Mouse (Mus musculus): ENCODE results near the gene Arih2. TPM values are rescaled to one million over a fixed set of nuclear protein-coding genes. Genes with fewer than 3 reads are reported as not detected.

The Arih2 gene
- 54.4 TPM for polyA plus RNA-seq (2017; shearing (Covaris generic))

GRCm38 (mm10) chr9:108648611-108649560 is at the start of gene Arih2:
Gene Arih2, minus strand, starts transcription at chr9:108649386.

GRCm38 (mm10) chr9:108689106-108689505 is 39.9 kb upstream of the Arih2 start, which contains the start of gene Prkar2a:
Gene Prkar2a, plus strand, starts transcription at chr9:108689314.

GRCm38 (mm10) chr9:108661677-108662612 is 12.8 kb upstream of the Arih2 start, which contains the start of gene Slc25a20:
Gene Slc25a20, plus strand, starts transcription at chr9:108662088.

GRCm38 (mm10) chr9:108596998-108597764 is 52.0 kb downstream of the Arih2 start, which contains the start of gene P4htm:
Gene P4htm, minus strand, starts transcription at chr9:108597667.

GRCm38 (mm10) chr9:108578545-108579343 is 70.4 kb downstream of the Arih2 start, which contains the start of gene Wdr6:
Gene Wdr6, minus strand, starts transcription at chr9:108578739.

GRCm38 (mm10) chr9:108569381-108570206 is 79.6 kb downstream of the Arih2 start, which contains the start of gene Dalrd3:
Gene Dalrd3, plus strand, starts transcription at chr9:108569886.

GRCm38 (mm10) chr9:108566815-108567776 is 82.1 kb downstream of the Arih2 start, which contains the start of gene Ndufaf3:
Gene Ndufaf3, minus strand, starts transcription at chr9:108567434.

GRCm38 (mm10) chr9:108560227-108560841 is 88.9 kb downstream of the Arih2 start, which contains the start of gene Impdh2:
Gene Impdh2, plus strand, starts transcription at chr9:108560286.

Other genes with a start within 250 kb of the Arih2 start
- gene Ccdc36, start 220.9 kb downstream of the Arih2 start, polyA plus RNA-seq (2017; shearing (Covaris generic)): not detected
- not detected for gene BC048562, start 212.9 kb downstream of the Arih2 start, polyA plus RNA-seq (2017; shearing (Covaris generic))
- gene Ccdc71, start 188.9 kb downstream of the Arih2 start, polyA plus RNA-seq (2017; shearing (Covaris generic)): 51.6 TPM
- 3.6 TPM for gene Klhdc8b, start 187.8 kb downstream of the Arih2 start, polyA plus RNA-seq (2017; shearing (Covaris generic))
- gene Lamb2, start 169.7 kb downstream of the Arih2 start, polyA plus RNA-seq (2017; shearing (Covaris generic)): 0.16 TPM
- 138 TPM for gene Usp19, start 158.8 kb downstream of the Arih2 start, polyA plus RNA-seq (2017; shearing (Covaris generic))
- gene Qars, start 141.7 kb downstream of the Arih2 start, polyA plus RNA-seq (2017; shearing (Covaris generic)): 129 TPM
- gene Qrich1, start 132.6 kb downstream of the Arih2 start, polyA plus RNA-seq (2017; shearing (Covaris generic)): 144 TPM
- gene Impdh2, start 89.1 kb downstream of the Arih2 start, polyA plus RNA-seq (2017; shearing (Covaris generic)): 122 TPM
- 77.9 TPM for gene Ndufaf3, start 82.0 kb downstream of the Arih2 start, polyA plus RNA-seq (2017; shearing (Covaris generic))
- gene Dalrd3, start 79.5 kb downstream of the Arih2 start, polyA plus RNA-seq (2017; shearing (Covaris generic)): 131 TPM
- gene Wdr6, start 70.6 kb downstream of the Arih2 start, polyA plus RNA-seq (2017; shearing (Covaris generic)): 90.3 TPM
- 16.3 TPM for gene P4htm, start 51.7 kb downstream of the Arih2 start, polyA plus RNA-seq (2017; shearing (Covaris generic))
- 68.6 TPM for gene Slc25a20, start 12.7 kb upstream of the Arih2 start, polyA plus RNA-seq (2017; shearing (Covaris generic))
- gene Prkar2a, start 39.9 kb upstream of the Arih2 start, polyA plus RNA-seq (2017; shearing (Covaris generic)): 3.9 TPM
- 18.0 TPM for gene Ip6k2, start 134.4 kb upstream of the Arih2 start, polyA plus RNA-seq (2017; shearing (Covaris generic))
- gene Nckipsd, start 159.0 kb upstream of the Arih2 start, polyA plus RNA-seq (2017; shearing (Covaris generic)): 3.8 TPM
- 0.45 TPM for gene Celsr3, start 176.9 kb upstream of the Arih2 start, polyA plus RNA-seq (2017; shearing (Covaris generic))
- 19.0 TPM for gene Slc26a6, start 203.9 kb upstream of the Arih2 start, polyA plus RNA-seq (2017; shearing (Covaris generic))

Measured in CD4-positive, CD25-positive, alpha-beta regulatory T cell, adult 9 weeks (primary cell).